Mouse (Mus musculus): ENCODE measurements around the gene Plxnb2. TPM values are rescaled to one million over a fixed set of nuclear protein-coding genes. Genes with fewer than 3 reads are reported as not detected.

The Plxnb2 gene
- total and polyA plus RNA-seq, 2 experiments from 2014 or later, result 64.7 to 274 TPM

DNA sequence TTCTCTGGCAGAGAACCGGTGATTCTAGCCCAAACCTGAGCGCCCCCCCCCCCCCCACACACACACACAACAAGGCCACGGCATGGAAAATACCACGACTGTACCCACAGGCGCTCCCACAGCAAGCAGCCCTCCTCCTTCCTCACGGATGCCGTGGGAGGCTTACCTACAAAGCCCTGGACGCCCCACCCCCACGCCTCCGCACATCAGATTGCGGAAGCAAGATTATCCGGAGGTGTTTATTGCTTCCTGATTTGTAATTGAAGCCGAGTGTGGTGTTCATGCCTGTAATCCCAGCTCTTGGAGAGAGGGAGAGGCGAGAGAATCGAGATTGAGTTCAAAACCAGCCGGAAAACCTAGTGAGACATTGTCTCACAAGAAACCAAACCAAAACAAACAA, 33.6 kb downstream of the Plxnb2 start:
- TF ChIP-seq CTCF (IDR thresholded peaks at IDR 0.05; ENCODE audit: low read depth), result no peak
- peak; percentile 54 for DNase-seq (ENCODE audit: low spot score)
- peak overlapping the region; percentile 50 for H3K9ac ChIP-seq (replicated peaks; ENCODE audit: low read length)

DNA sequence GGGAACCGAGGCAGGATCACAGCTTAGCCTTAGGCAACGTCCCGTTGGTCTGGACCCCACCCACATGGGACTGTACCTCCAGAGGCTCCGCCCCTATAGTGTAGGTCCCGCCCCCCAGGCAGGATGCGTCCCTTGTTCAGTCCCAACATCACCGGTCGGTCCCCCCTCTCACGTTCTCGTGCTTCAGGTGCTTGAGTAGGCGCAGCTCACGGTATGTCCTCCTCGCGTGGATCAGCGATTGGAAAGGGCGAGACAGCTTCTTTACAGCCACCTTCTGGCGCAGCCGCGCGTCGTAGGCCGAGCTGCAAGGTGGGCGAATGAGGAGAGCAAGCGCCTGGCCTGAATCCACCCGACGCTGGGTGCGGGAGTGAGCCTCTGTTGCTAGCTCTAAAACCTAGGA, 34.1 kb downstream of the Plxnb2 start:
- DNase-seq (ENCODE audit: low spot score) (peak; percentile 63), ATAC-seq (peak; percentile 42; the same call in 1 of the 2 replicates)
- 0 out of 2 replicates have a peak, but pooled peaks have one; percentile 20 for TF ChIP-seq CTCF (IDR thresholded peaks at IDR 0.05; ENCODE audit: low read depth)
- H3K36me3 ChIP-seq (ENCODE audit: insufficient read depth, low read length), result no peaks in the 10 kb centered on the region
- H3K4me2 ChIP-seq (ENCODE audit: low read depth, low read length), result peak overlapping the region; percentile 81
- WGBS, result 4% methylated on average over 27 of the region's 27 CpGs
- no peaks in the 10 kb centered on the region for H3K9me3 ChIP-seq (ENCODE audit: low read length)
- no peaks in the 10 kb centered on the region for H3K27me3 ChIP-seq (ENCODE audit: insufficient read depth, low read length)
- peak overlapping the region; percentile 60; the same call in 1 of the 2 replicates for H3K27ac ChIP-seq
- H3K9ac ChIP-seq (replicated peaks; ENCODE audit: low read length), result peak overlapping the region; percentile 50
- H3K4me3 ChIP-seq (ENCODE audit: low read length), result peak overlapping the region; percentile 37
- H3K4me1 ChIP-seq (ENCODE audit: insufficient read depth, low read length), result peaks cover 20% of the 10 kb centered on the region

More for the DNA sequence above, 33.6 kb downstream of the Plxnb2 start:
- Histone ChIP-seq H3K9me3 (ENCODE audit: low read length) (no peaks in the 10 kb centered on the region), H3K4me1 (ENCODE audit: insufficient read depth, low read length) (peaks cover 20% of the 10 kb centered on the region), H3K27ac (peak overlapping the region; percentile 60; the same call in 1 of the 2 replicates), H3K36me3 (ENCODE audit: insufficient read depth, low read length) (no peaks in the 10 kb centered on the region), H3K4me2 (ENCODE audit: low read depth, low read length) (peak overlapping the region; percentile 81), H3K4me3 (ENCODE audit: low read length) (peak overlapping the region; percentile 37), H3K27me3 (ENCODE audit: insufficient read depth, low read length) (no peaks in the 10 kb centered on the region)
- WGBS, result 6% methylated on average over 15 of the region's 16 CpGs
- ATAC-seq, result no peak

DNA sequence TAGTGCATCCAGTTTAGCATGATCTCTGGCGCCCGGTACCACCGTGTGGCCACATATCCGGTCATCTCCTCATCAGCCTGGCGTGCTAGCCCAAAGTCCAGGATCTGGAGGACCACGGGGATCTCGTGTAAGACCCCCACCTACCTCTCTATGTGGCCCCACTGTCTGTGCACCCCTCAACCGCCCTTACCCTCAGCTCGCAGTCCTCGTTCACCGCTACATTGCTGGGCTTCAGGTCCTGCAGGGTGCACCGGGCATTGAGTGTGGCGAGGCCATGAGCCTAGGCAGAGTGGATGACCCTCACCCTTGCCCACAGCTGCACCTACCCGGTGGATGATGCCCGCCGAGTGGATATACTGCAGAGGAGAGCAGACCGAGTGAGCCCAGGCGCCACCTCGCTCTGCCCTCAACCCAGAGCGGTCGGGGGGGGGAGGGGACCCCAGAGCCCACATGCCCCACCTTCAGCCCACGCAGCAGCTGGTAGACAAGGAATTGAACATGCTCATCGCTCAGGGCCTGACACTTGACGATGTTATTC, 34.7 kb downstream of the Plxnb2 start:
- Histone ChIP-seq H3K9me3 (ENCODE audit: low read length) (no peaks in the 10 kb centered on the region), H3K9ac (replicated peaks; ENCODE audit: low read length) (no peak overlapping the region), H3K27me3 (ENCODE audit: insufficient read depth, low read length) (no peaks in the 10 kb centered on the region), H3K27ac (no peak overlapping the region), H3K4me3 (ENCODE audit: low read length) (peak overlapping the region; percentile 37), H3K4me1 (ENCODE audit: insufficient read depth, low read length) (peaks cover 20% of the 10 kb centered on the region), H3K4me2 (ENCODE audit: low read depth, low read length) (peak overlapping the region; percentile 81), H3K36me3 (ENCODE audit: insufficient read depth, low read length) (no peaks in the 10 kb centered on the region)
- no peak for TF ChIP-seq CTCF (IDR thresholded peaks at IDR 0.05; ENCODE audit: low read depth)
- ATAC-seq (no peak), DNase-seq (ENCODE audit: low spot score) (no peak)
- WGBS, result 81% methylated on average over 24 of the region's 24 CpGs

DNA sequence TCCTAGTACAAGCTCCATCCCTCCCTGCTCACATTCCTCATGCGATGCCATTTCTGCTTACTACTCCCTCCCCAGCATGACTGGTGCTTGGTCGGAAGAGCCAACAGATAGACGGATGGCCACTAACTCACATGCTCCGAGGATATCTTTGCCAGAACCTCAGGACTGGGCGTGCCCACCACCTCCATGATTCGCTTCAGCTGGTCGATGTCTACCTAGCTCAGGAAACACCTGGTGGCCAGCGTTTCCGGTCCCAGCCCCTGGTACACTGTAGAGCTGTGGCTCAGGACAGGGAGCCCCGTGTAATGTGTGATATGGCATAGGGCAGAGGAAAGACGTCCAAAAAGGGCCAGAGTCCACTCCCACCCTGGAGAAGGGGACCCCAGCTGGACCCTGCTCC, 35.6 kb downstream of the Plxnb2 start:
- 89% methylated on average over 11 of the region's 11 CpGs for WGBS
- H3K9ac ChIP-seq (replicated peaks; ENCODE audit: low read length), result no peak overlapping the region
- no peaks in the 10 kb centered on the region for H3K36me3 ChIP-seq (ENCODE audit: insufficient read depth, low read length)
- H3K27me3 ChIP-seq (ENCODE audit: insufficient read depth, low read length), result no peaks in the 10 kb centered on the region
- H3K4me3 ChIP-seq (ENCODE audit: low read length), result no peak overlapping the region
- DNase-seq (ENCODE audit: low spot score), result no peak
- peaks cover 17% of the 10 kb centered on the region for H3K4me1 ChIP-seq (ENCODE audit: insufficient read depth, low read length)
- no peaks in the 10 kb centered on the region for H3K9me3 ChIP-seq (ENCODE audit: low read length)
- no peak overlapping the region for H3K27ac ChIP-seq
- TF ChIP-seq CTCF (IDR thresholded peaks at IDR 0.05; ENCODE audit: low read depth), result no peak
- no peak for ATAC-seq
- H3K4me2 ChIP-seq (ENCODE audit: low read depth, low read length), result no peak overlapping the region

DNA sequence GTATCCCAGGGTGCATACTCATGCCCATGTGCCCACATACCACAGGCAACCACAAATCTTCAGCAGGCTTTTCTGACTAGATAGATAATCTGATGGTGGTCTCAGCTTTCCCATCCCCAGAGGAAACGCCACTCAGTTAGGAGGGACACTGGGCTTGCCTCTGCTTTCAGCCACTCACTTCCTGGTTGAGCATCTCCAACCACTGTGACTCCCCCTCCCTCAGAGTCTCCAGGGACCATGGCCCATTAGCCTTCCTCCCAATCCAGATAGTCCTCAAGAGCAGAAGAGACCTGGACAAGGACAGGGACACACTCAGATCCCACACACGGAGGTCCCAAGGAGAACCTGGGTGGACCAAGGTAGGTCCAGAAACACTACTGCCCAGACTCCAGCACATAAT, 37.5 kb downstream of the Plxnb2 start:
- H3K4me1 ChIP-seq (ENCODE audit: insufficient read depth, low read length), result peaks cover 20% of the 10 kb centered on the region
- no peak overlapping the region for H3K9ac ChIP-seq (replicated peaks; ENCODE audit: low read length)
- no peak overlapping the region for H3K27ac ChIP-seq
- WGBS, result 89% methylated on average over 2 of the region's 2 CpGs
- no peaks in the 10 kb centered on the region for H3K9me3 ChIP-seq (ENCODE audit: low read length)
- H3K27me3 ChIP-seq (ENCODE audit: insufficient read depth, low read length), result 0 out of 2 replicates have a peak, but pooled peaks cover 4% of the 10 kb centered on the region
- TF ChIP-seq CTCF (IDR thresholded peaks at IDR 0.05; ENCODE audit: low read depth), result no peak
- ATAC-seq (no peak), DNase-seq (ENCODE audit: low spot score) (no peak)
- H3K36me3 ChIP-seq (ENCODE audit: insufficient read depth, low read length), result no peaks in the 10 kb centered on the region
- no peak overlapping the region for H3K4me3 ChIP-seq (ENCODE audit: low read length)
- no peak overlapping the region for H3K4me2 ChIP-seq (ENCODE audit: low read depth, low read length)

DNA sequence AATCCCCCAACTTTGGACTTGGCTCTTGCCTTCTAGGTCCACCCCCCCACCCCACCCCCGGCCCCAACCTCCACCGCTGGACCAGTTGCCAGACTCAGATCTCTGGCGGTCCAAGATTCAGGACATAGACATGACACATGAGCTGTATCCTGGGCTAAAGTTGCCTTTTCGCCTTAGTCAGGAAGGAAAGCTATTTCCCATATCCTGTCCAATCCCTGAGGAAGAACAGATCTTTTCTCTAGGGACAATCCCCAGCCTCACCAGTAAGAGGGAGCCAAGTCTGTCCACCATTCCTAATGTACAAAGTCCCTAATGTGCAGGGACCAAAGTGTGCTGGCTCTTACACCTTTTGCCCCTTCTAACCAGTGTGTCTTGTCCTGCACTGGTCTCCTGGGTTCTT, 38.7 kb downstream of the Plxnb2 start:
- Histone ChIP-seq H3K9ac (replicated peaks; ENCODE audit: low read length) (no peak overlapping the region), H3K27ac (no peak overlapping the region), H3K27me3 (ENCODE audit: insufficient read depth, low read length) (0 out of 2 replicates have a peak, but pooled peaks cover 4% of the 10 kb centered on the region), H3K4me1 (ENCODE audit: insufficient read depth, low read length) (peaks cover 11% of the 10 kb centered on the region), H3K36me3 (ENCODE audit: insufficient read depth, low read length) (no peaks in the 10 kb centered on the region), H3K4me2 (ENCODE audit: low read depth, low read length) (no peak overlapping the region), H3K9me3 (ENCODE audit: low read length) (no peaks in the 10 kb centered on the region), H3K4me3 (ENCODE audit: low read length) (no peak overlapping the region)
- WGBS, result 55% methylated on average over 4 of the region's 4 CpGs
- DNase-seq (ENCODE audit: low spot score) (no peak), ATAC-seq (no peak)
- no peak for TF ChIP-seq CTCF (IDR thresholded peaks at IDR 0.05; ENCODE audit: low read depth)

DNA sequence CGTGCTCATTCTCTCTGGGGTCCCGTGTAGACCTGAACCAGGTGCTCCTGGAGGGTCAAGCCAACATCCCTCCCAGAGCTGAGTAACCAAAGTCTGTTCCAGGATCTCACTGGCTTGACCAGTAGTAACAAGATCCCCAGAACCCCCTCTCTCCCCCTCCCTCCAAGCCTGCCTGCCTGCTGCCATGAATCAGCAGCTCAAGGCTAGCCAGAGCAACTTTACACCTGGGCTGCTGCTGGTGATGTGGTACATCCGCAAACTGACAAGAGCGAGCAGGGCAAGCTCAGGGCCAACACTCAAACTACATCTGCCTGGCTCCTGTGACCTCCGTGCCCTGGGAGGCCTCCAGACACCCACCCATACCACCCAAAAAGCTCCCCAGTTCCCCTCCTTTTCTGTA, 39.1 kb downstream of the Plxnb2 start:
- no peak for DNase-seq (ENCODE audit: low spot score)
- Histone ChIP-seq H3K4me3 (ENCODE audit: low read length) (no peak overlapping the region), H3K4me1 (ENCODE audit: insufficient read depth, low read length) (peaks cover 8% of the 10 kb centered on the region), H3K27me3 (ENCODE audit: insufficient read depth, low read length) (0 out of 2 replicates have a peak, but pooled peaks cover 4% of the 10 kb centered on the region), H3K9me3 (ENCODE audit: low read length) (no peaks in the 10 kb centered on the region), H3K9ac (replicated peaks; ENCODE audit: low read length) (no peak overlapping the region), H3K4me2 (ENCODE audit: low read depth, low read length) (no peak overlapping the region; the same call in 1 of the 2 replicates), H3K27ac (no peak overlapping the region), H3K36me3 (ENCODE audit: insufficient read depth, low read length) (no peaks in the 10 kb centered on the region)
- ATAC-seq, result no peak
- 30% methylated on average over 5 of the region's 5 CpGs for WGBS
- no peak for TF ChIP-seq CTCF (IDR thresholded peaks at IDR 0.05; ENCODE audit: low read depth)

Measured in hindbrain, postnatal 0 days (tissue).